Mouse (Mus musculus): ENCODE data around the gene Hmx1.

Hmx1 gene

GRCm38 (mm10) chr5:35398310-35398910 is 9.5 kb downstream of the Hmx1 start:
- DNase-seq: no peak

- no peak for DNase-seq
Observed at GRCm38 (mm10) chr5:35399061-35399460, 10.2 kb downstream of the Hmx1 start.

- no peak for DNase-seq
Observed at GRCm38 (mm10) chr5:35399704-35400320, 10.9 kb downstream of the Hmx1 start.

GRCm38 (mm10) chr5:35401240-35401639 is 12.3 kb downstream of the Hmx1 start:
- no peak for DNase-seq

- no peak for DNase-seq
Observed at GRCm38 (mm10) chr5:35407411-35407930, 18.6 kb downstream of the Hmx1 start.

GRCm38 (mm10) chr5:35411028-35411427 is 22.1 kb downstream of the Hmx1 start:
- no peak for DNase-seq

- DNase-seq: no peak
Observed at GRCm38 (mm10) chr5:35412833-35413232, 23.9 kb downstream of the Hmx1 start.

GRCm38 (mm10) chr5:35417707-35418106 is 28.8 kb downstream of the Hmx1 start:
- DNase-seq: no peak

GRCm38 (mm10) chr5:35421622-35422021 is 32.7 kb downstream of the Hmx1 start:
- no peak for DNase-seq

GRCm38 (mm10) chr5:35425218-35425617 is 36.3 kb downstream of the Hmx1 start:
- peak; percentile 36 for DNase-seq

- DNase-seq: peak; percentile 23
Observed at GRCm38 (mm10) chr5:35427901-35428300, 39.0 kb downstream of the Hmx1 start.

- DNase-seq: no peak
Observed at GRCm38 (mm10) chr5:35428421-35428820, 39.5 kb downstream of the Hmx1 start.

GRCm38 (mm10) chr5:35432098-35432497 is 43.2 kb downstream of the Hmx1 start:
- no peak for DNase-seq

GRCm38 (mm10) chr5:35434038-35434437 is 45.1 kb downstream of the Hmx1 start:
- DNase-seq: no peak

GRCm38 (mm10) chr5:35434703-35435102 is 45.8 kb downstream of the Hmx1 start:
- no peak for DNase-seq

GRCm38 (mm10) chr5:35438805-35439204 is 49.9 kb downstream of the Hmx1 start:
- DNase-seq: no peak

GRCm38 (mm10) chr5:35440459-35440858 is 51.6 kb downstream of the Hmx1 start:
- no peak for DNase-seq

- DNase-seq: no peak
Observed at GRCm38 (mm10) chr5:35441411-35441810, 52.5 kb downstream of the Hmx1 start.

GRCm38 (mm10) chr5:35444731-35445130 is 55.8 kb downstream of the Hmx1 start:
- no peak for DNase-seq

GRCm38 (mm10) chr5:35447656-35448443 is 58.9 kb downstream of the Hmx1 start:
- no peak for DNase-seq

All from liver (tissue).